Mouse (Mus musculus) left cerebral cortex, adult 8-10 months (tissue): ENCODE data around the gene Grhl1. TPM values are rescaled to one million over a fixed set of nuclear protein-coding genes. Genes with fewer than 3 reads are reported as not detected.

Experiments
- DNase-seq, 2 experiments: peaks; one replicate each; pipeline ENCODE4 v3.0.0; 2022; ENCODE audit warnings: low spot score in 2 of 2
- total RNA-seq, 4 experiments: library from RNA; stranded (reverse); gene quantifications; 2 replicates each; pipeline ENCODE4 v1.2.4; 2022

Grhl1 gene
- total RNA-seq, 4 experiments from 2014 or later = 8.6 to 11.3 (median 10.5) TPM

DNA sequence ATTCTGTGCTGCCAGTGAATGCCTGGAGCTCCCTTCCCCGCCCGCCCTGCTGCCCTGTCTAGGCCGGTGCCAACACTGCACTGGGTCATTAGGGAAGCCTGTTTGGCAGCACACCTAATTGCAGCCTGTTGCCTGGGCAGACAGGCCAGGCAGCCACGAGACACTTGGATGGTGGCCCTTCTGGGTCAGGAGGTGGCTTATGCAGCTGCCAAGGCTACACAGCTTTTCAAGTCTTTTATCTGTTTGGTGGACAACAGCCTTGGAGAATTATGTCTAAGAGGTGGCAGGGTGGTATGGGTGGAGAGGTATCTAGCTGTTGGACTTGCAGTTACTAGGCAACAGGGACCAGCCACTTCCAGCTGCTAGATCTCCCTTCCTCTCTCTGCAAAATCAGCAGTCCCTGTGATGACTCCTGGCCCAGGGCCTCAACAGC lies 70.3 kb downstream of the Grhl1 start:
- peak in 1 of 2 experiments; percentile 54 for DNase-seq

DNA sequence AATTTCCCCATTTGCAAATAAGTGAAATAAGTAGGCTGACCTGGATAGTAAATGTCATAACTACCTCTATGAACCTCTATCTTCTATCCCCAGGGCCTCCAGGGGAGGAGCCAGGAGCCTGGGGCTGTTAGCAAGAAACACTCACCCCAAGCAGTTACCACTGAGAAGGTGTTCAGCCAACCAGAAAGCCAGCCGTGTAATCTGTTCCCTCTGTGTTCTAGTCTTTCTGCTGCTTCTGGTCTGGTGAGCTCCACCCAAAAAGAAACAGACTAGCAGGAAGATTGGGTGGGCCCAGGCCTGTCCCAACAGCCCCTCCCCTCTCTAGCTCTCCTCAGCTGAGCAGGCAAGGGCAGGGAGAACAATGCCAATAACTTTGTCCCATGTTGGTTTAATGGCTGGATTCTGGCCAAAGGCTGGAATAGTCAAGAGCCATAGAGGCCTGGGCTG lies 72.1 kb downstream of the Grhl1 start:
- no peak for DNase-seq

- no peak for DNase-seq
These were observed 73.8 kb downstream of the Grhl1 start for GRCm38 (mm10) chr12:24645901-24646300.

GRCm38 (mm10) chr12:24648094-24648493 lies 76.0 kb downstream of the Grhl1 start:
- DNase-seq = no peak

DNA sequence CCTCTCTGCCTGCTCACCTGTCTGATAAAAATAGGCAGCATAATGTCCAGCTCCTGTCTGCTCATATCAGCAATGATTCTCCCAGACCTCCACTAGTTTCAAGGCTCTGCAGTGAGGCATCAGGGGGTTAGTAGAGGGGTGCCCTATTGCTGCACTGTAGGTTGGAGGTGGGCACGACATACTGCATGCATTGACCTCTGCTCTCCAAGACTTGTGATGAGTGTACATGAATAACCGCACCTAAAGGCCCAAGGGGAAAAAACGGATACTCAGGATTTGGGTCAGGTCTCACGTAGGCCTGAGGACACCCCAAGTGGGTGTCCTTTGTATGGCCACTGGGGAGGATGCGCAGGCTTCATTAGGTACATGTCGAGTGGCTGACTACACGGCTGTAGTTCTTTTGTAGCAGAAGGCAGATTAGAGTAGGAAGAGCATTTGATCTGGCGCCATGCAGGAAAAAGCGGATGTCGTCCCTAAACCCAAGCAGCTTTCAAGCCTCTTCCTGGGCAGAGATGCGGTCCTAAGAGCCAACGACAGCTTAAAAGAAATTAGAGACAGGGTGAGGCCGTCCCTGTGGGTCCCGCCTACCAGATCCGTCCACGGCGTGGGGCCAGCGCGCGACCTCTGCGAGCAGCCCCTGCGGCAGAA lies 78.5 kb downstream of the Grhl1 start:
- peak in 1 of 2 experiments; percentile 40 for DNase-seq

DNA sequence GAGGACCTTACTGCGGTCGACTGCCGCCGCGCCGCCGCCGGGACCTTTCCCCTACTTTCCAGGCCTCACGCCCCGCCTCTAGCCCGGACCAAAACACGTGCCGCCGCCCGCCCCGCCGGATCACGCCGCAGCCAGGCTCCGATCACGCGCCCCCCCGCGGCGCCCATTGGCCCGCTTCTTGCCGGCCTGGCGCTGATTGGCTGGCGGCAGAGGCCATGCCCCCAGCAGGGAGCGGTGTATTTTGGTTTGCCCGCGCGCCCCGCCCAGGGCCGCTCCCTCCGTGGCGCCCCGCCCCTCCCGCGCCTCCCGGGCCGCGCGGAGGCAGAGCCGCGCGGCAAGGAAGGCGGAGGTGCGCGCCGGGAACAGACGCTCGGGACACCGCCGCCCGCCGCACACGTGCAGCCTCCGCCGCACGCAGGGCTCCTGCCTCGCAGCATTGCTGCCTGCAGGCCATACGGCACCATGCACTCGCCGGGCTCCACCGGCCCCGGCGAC lies 79.0 kb downstream of the Grhl1 start, which contains the start of gene Klf11:
TSS of gene Klf11 (plus strand) at position 212 of the 495 bp plus-strand sequence.
- peak; percentile 93 to 96 for DNase-seq

DNA sequence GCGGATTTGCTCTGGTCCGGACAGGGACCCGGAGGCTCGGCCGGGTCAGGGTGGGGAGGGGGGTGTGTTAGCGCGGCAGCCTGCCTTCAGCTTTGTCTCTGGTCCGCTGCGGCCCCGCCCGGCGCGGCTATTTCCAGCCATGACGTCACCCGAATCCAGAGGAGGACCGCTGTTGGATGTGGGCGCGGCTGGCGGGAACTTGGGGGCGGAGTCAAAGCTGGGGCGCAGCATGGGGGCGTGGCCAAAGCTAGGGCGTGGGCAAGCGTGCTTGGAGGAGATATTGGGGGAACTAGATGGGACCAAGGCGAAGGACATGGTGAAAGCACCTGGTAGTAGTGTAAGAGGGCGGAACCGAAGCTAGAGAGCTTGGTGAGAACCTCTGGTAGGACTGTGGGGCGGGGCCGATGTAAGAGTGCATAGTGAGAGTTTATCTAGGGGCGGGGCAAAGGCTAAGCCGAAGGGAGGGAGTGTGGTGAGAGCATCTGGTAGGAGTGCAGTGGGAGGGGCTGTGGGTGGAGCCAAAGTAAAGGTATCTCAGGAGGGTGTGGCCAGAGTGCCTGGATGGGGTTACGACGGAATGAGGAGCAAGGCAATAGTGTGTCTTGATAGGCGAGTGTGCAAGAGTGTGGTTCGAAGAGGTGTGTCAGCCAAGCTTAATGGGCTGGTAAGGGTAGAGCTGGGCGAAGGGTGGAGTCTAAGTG lies 79.7 kb downstream of the Grhl1 start:
- DNase-seq = peak; percentile 94

- no peak for DNase-seq
These were observed 82.2 kb downstream of the Grhl1 start for GRCm38 (mm10) chr12:24654065-24654862.

DNA sequence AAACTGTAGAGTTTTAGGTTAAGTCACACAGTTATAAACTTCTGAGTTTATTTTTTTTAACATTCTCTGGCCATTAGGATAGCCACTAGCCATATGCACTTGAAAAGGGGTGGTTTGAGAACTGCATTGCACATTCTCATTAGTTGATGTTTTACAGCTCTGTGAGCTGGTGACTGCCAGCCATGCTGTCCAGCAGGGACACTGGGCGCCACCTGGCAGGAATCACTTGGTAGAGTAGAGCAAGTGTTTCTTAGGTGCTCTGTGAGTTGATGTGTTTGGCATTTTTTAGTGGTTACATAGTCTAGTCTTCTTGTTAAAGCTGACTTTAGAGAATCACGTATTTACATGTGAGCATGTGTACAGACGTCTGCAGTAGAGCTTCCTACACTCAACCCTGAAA lies 84.4 kb downstream of the Grhl1 start:
- DNase-seq = no peak

DNA sequence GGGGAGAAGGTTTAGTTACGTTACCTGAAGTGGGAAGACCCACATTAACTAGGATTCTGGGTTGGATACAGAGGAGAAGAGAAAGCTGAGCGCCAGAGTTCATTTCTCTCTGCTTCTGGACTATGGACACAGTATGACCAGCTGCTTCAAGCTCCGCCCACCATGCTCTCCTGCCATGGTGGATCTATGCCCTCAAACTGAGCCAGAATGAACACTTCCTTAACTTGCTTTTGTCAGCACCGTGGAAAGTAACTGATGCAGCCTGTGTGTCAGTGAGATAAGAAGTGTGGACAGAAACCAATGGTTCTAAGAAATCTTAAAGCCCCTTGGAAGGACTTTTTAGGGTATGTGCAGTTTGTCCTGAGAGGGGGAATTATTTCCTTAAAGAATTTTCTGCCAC lies 86.9 kb downstream of the Grhl1 start:
- no peak for DNase-seq

GRCm38 (mm10) chr12:24659923-24660322 lies 87.8 kb downstream of the Grhl1 start:
- no peak for DNase-seq

DNA sequence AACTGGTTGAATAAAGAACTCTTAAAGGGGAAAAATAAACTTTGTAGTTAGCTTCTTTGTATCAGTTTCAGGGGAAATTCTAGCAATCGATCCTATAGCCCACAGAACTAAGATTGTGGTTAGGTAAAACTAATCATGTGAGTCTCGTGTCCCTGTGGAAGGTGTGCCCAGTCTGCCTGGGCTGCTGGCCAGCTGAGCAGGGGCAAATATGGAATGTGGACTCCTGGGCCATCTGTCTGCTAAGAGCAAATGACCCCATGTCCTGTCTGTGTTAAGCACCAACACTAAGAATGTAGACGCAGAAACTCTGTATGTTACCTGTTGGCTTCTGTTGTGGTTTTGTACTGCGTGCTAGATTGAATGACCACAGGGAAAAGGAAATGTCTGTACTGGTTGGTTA lies 89.0 kb downstream of the Grhl1 start:
- DNase-seq = no peak

GRCm38 (mm10) chr12:24662131-24662530 lies 90.0 kb downstream of the Grhl1 start:
- DNase-seq = no peak

Other genes with a start within 250 kb of the Grhl1 start
- gene Taf1b, start 73.9 kb upstream of the Grhl1 start, total RNA-seq = 10 to 100 TPM; 27.9 to 32.7 (median 30.1) TPM
- gene Klf11, start 79.0 kb downstream of the Grhl1 start, total RNA-seq = 1 to 10 TPM; 7.1 to 8.8 (median 8.1) TPM
- 10 to 100 TPM; 10.9 to 13.7 (median 12.5) TPM for gene Cys1, start 109.5 kb downstream of the Grhl1 start, total RNA-seq
- 1 to 10 TPM; 1.6 to 2.8 (median 2.6) TPM for gene Rrm2, start 136.0 kb downstream of the Grhl1 start, total RNA-seq